Mouse (Mus musculus): ENCODE results near the gene Tbc1d15. TPM values are rescaled to one million over a fixed set of nuclear protein-coding genes. Genes with fewer than 3 reads are reported as not detected.

Gene Tbc1d15
- polyA plus RNA-seq (2014; fragmentation: Nextera tagmentation; extraction: Ambion mirVana) = 45.5 and 52.3 TPM in 2 replicates

DNA sequence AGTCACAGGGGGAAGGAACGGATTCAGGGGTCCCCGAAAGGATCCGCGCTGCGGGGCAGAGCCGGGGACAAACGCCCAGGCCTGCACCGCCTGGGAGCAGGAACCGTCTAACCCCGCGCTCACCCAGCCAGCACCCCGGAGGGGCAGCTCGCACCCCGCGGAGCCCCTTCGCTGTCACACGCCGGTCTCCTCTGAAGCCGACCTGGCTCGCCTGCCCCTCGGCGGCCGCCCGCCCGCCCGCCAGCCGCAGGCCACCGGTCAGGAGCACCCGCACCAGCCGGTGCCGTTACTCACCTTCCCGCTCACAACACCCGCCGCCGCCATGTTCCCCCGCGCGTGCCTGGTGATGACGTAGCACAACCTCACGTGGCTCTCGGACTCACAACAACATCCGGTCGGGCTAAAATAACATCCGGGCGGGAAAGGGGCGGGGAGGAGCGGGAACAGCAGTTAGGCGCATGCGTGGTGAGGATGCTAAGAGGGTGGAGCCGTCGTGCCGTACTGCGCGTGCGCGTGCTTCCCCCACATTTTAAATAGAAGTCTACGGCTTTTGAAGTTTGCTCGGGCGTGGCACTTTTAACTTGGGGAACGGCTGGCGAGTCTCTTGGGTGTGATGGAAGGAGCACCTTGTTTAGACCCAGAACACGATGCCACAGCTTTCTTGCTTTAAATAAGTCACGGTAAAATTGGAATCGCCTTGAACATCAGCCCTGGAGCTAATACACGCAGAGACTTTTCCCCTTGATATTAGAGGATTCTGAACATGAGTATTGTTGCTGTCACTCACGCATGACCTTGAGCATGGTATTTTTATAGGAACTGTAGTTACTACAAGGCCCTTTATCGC, at the start of gene Tbc1d15:
Gene Tbc1d15, minus strand, starts transcription at position 380 of the 847 bp plus-strand sequence.
- Histone ChIP-seq H3K27me3 (ENCODE audit: control insufficient read depth, insufficient read depth, low read length) (no peaks in the 10 kb centered on the region), H3K9me3 (ENCODE audit: control insufficient read depth, low read length) (no peaks in the 10 kb centered on the region), H3K27ac (ENCODE audit: low read depth, low read length) (no peak within 1 kb of the TSS), H3K4me1 (replicated peaks; ENCODE audit: control insufficient read depth, insufficient read depth, low read length) (peaks cover 3% of the 10 kb centered on the region; the same call in 1 of the 2 replicates), H3K9ac (ENCODE audit: low read length) (peak within 1 kb of the TSS; percentile 76), H3K36me3 (ENCODE audit: control insufficient read depth, insufficient read depth, low read length) (no peaks in the 10 kb centered on the region), H3K4me3 (ENCODE audit: low read depth, low read length) (peak within 1 kb of the TSS; percentile 88), H3K4me2 (ENCODE audit: low read depth, low read length, severe bottlenecking) (peak within 1 kb of the TSS; percentile 65)
- ATAC-seq (replicated peaks; ENCODE audit: low FRiP score) = peak; percentile 98
- DNase-seq (ENCODE audit: low spot score) = peak; percentile 99
- WGBS = under 1% methylated on average over 67 of the region's 67 CpGs

- WGBS = 94% methylated on average over 4 of the region's 4 CpGs
- Histone ChIP-seq H3K9me3 (ENCODE audit: control insufficient read depth, low read length) (no peaks in the 10 kb centered on the region), H3K9ac (ENCODE audit: low read length) (no peak overlapping the region), H3K4me1 (replicated peaks; ENCODE audit: control insufficient read depth, insufficient read depth, low read length) (no peaks in the 10 kb centered on the region), H3K4me3 (ENCODE audit: low read depth, low read length) (no peak overlapping the region), H3K4me2 (ENCODE audit: low read depth, low read length, severe bottlenecking) (no peak overlapping the region), H3K27me3 (ENCODE audit: control insufficient read depth, insufficient read depth, low read length) (no peaks in the 10 kb centered on the region), H3K36me3 (ENCODE audit: control insufficient read depth, insufficient read depth, low read length) (no peaks in the 10 kb centered on the region), H3K27ac (ENCODE audit: low read depth, low read length) (no peak overlapping the region)
- ATAC-seq (replicated peaks; ENCODE audit: low FRiP score) = no peak
- DNase-seq (ENCODE audit: low spot score) = no peak
Observed at GRCm38 (mm10) chr10:115298683-115299082, 47.4 kb upstream of the Tbc1d15 start.

DNA sequence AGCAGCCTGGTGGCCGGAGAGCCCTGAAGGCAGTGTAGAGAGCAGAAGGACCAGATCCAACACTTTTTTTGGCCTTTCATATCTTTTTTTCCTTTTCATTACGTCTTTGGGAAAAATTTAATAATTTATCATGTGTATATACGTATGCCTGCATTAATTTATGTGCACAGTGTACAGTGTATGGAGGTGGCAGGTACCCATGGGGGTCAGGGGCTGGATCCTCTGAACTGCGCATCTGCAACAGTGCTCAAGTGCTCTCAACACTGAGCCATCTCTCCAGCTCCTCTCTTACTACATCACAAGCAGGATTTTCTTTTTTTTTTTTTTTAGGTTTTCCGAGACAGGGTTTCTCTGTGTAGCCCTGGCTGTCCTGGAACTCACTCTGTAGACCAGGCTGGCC, 46.3 kb upstream of the Tbc1d15 start:
- no peaks in the 10 kb centered on the region for H3K27me3 ChIP-seq (ENCODE audit: control insufficient read depth, insufficient read depth, low read length)
- ATAC-seq (replicated peaks; ENCODE audit: low FRiP score) = no peak
- H3K27ac ChIP-seq (ENCODE audit: low read depth, low read length) = no peak overlapping the region
- H3K4me2 ChIP-seq (ENCODE audit: low read depth, low read length, severe bottlenecking) = no peak overlapping the region
- no peaks in the 10 kb centered on the region for H3K4me1 ChIP-seq (replicated peaks; ENCODE audit: control insufficient read depth, insufficient read depth, low read length)
- 94% methylated on average over 5 of the region's 5 CpGs for WGBS
- no peak overlapping the region for H3K9ac ChIP-seq (ENCODE audit: low read length)
- H3K4me3 ChIP-seq (ENCODE audit: low read depth, low read length) = no peak overlapping the region
- H3K36me3 ChIP-seq (ENCODE audit: control insufficient read depth, insufficient read depth, low read length) = no peaks in the 10 kb centered on the region
- no peak for DNase-seq (ENCODE audit: low spot score)
- H3K9me3 ChIP-seq (ENCODE audit: control insufficient read depth, low read length) = no peaks in the 10 kb centered on the region

- Histone ChIP-seq H3K27me3 (ENCODE audit: control insufficient read depth, insufficient read depth, low read length) (no peaks in the 10 kb centered on the region), H3K4me2 (ENCODE audit: low read depth, low read length, severe bottlenecking) (no peak overlapping the region), H3K4me3 (ENCODE audit: low read depth, low read length) (no peak overlapping the region), H3K4me1 (replicated peaks; ENCODE audit: control insufficient read depth, insufficient read depth, low read length) (no peaks in the 10 kb centered on the region), H3K27ac (ENCODE audit: low read depth, low read length) (no peak overlapping the region), H3K9me3 (ENCODE audit: control insufficient read depth, low read length) (no peaks in the 10 kb centered on the region), H3K36me3 (ENCODE audit: control insufficient read depth, insufficient read depth, low read length) (no peaks in the 10 kb centered on the region), H3K9ac (ENCODE audit: low read length) (no peak overlapping the region)
- 88% methylated on average over 9 of the region's 9 CpGs for WGBS
- ATAC-seq (replicated peaks; ENCODE audit: low FRiP score) (no peak), DNase-seq (ENCODE audit: low spot score) (peak; percentile 29)
Observed at GRCm38 (mm10) chr10:115296401-115296935, 45.2 kb upstream of the Tbc1d15 start.

GRCm38 (mm10) chr10:115295162-115295561, 43.9 kb upstream of the Tbc1d15 start:
- no peaks in the 10 kb centered on the region for H3K9me3 ChIP-seq (ENCODE audit: control insufficient read depth, low read length)

GRCm38 (mm10) chr10:115294715-115295114, 43.4 kb upstream of the Tbc1d15 start:
- Histone ChIP-seq H3K27me3 (ENCODE audit: control insufficient read depth, insufficient read depth, low read length) (no peaks in the 10 kb centered on the region), H3K27ac (ENCODE audit: low read depth, low read length) (no peak overlapping the region), H3K36me3 (ENCODE audit: control insufficient read depth, insufficient read depth, low read length) (no peaks in the 10 kb centered on the region), H3K4me2 (ENCODE audit: low read depth, low read length, severe bottlenecking) (no peak overlapping the region), H3K4me1 (replicated peaks; ENCODE audit: control insufficient read depth, insufficient read depth, low read length) (no peaks in the 10 kb centered on the region), H3K9ac (ENCODE audit: low read length) (no peak overlapping the region), H3K4me3 (ENCODE audit: low read depth, low read length) (no peak overlapping the region), H3K9me3 (ENCODE audit: control insufficient read depth, low read length) (no peaks in the 10 kb centered on the region)
- ATAC-seq (replicated peaks; ENCODE audit: low FRiP score) = no peak
- WGBS = 94% methylated on average over 7 of the region's 7 CpGs
- no peak for DNase-seq (ENCODE audit: low spot score)

More at GRCm38 (mm10) chr10:115295162-115295561, 43.9 kb upstream of the Tbc1d15 start:
- H3K27me3 ChIP-seq (ENCODE audit: control insufficient read depth, insufficient read depth, low read length) = no peaks in the 10 kb centered on the region
- WGBS = 94% methylated on average over 3 of the region's 3 CpGs
- H3K27ac ChIP-seq (ENCODE audit: low read depth, low read length) = no peak overlapping the region
- H3K4me1 ChIP-seq (replicated peaks; ENCODE audit: control insufficient read depth, insufficient read depth, low read length) = no peaks in the 10 kb centered on the region
- H3K4me2 ChIP-seq (ENCODE audit: low read depth, low read length, severe bottlenecking) = no peak overlapping the region
- no peak for ATAC-seq (replicated peaks; ENCODE audit: low FRiP score)
- H3K36me3 ChIP-seq (ENCODE audit: control insufficient read depth, insufficient read depth, low read length) = no peaks in the 10 kb centered on the region
- DNase-seq (ENCODE audit: low spot score) = peak; percentile 30
- H3K9ac ChIP-seq (ENCODE audit: low read length) = no peak overlapping the region
- no peak overlapping the region for H3K4me3 ChIP-seq (ENCODE audit: low read depth, low read length)

GRCm38 (mm10) chr10:115293946-115294345, 42.7 kb upstream of the Tbc1d15 start:
- H3K9ac ChIP-seq (ENCODE audit: low read length) = no peak overlapping the region
- H3K9me3 ChIP-seq (ENCODE audit: control insufficient read depth, low read length) = no peaks in the 10 kb centered on the region
- no peaks in the 10 kb centered on the region for H3K27me3 ChIP-seq (ENCODE audit: control insufficient read depth, insufficient read depth, low read length)
- no peak for ATAC-seq (replicated peaks; ENCODE audit: low FRiP score)
- no peaks in the 10 kb centered on the region for H3K4me1 ChIP-seq (replicated peaks; ENCODE audit: control insufficient read depth, insufficient read depth, low read length)
- DNase-seq (ENCODE audit: low spot score) = peak; percentile 19
- WGBS = 93% methylated on average over 7 of the region's 7 CpGs
- H3K4me2 ChIP-seq (ENCODE audit: low read depth, low read length, severe bottlenecking) = no peak overlapping the region
- H3K4me3 ChIP-seq (ENCODE audit: low read depth, low read length) = no peak overlapping the region
- no peaks in the 10 kb centered on the region for H3K36me3 ChIP-seq (ENCODE audit: control insufficient read depth, insufficient read depth, low read length)
- H3K27ac ChIP-seq (ENCODE audit: low read depth, low read length) = no peak overlapping the region

- Histone ChIP-seq H3K27ac (ENCODE audit: low read depth, low read length) (no peak overlapping the region), H3K4me3 (ENCODE audit: low read depth, low read length) (no peak overlapping the region), H3K27me3 (ENCODE audit: control insufficient read depth, insufficient read depth, low read length) (no peaks in the 10 kb centered on the region), H3K9me3 (ENCODE audit: control insufficient read depth, low read length) (no peaks in the 10 kb centered on the region), H3K4me2 (ENCODE audit: low read depth, low read length, severe bottlenecking) (no peak overlapping the region), H3K36me3 (ENCODE audit: control insufficient read depth, insufficient read depth, low read length) (no peaks in the 10 kb centered on the region; the same call in 1 of the 2 replicates), H3K4me1 (replicated peaks; ENCODE audit: control insufficient read depth, insufficient read depth, low read length) (no peaks in the 10 kb centered on the region), H3K9ac (ENCODE audit: low read length) (no peak overlapping the region)
- DNase-seq (ENCODE audit: low spot score) (no peak), ATAC-seq (replicated peaks; ENCODE audit: low FRiP score) (no peak)
- 95% methylated on average over 9 of the region's 9 CpGs for WGBS
Observed at GRCm38 (mm10) chr10:115290671-115291070, 39.4 kb upstream of the Tbc1d15 start.
